Mouse (Mus musculus) liver, adult 2 months (tissue): ENCODE results near the gene Ltv1.

ENCODE experiments used
- CTCF ChIP-seq: fragments of 200-500 bp; IDR thresholded peaks from 2 replicates; pipeline ENCODE4 v1.5.1; 2011; ENCODE audit warnings: low read depth, low read length, control low read depth
- POLR2A ChIP-seq: fragments of 200-500 bp; IDR thresholded peaks from 2 replicates; pipeline ENCODE4 v1.6.1; 2011; ENCODE audit warnings: low read length, control low read depth; ENCODE audit not compliant: insufficient read depth; ENCODE audit errors: extremely low read depth

DNA sequence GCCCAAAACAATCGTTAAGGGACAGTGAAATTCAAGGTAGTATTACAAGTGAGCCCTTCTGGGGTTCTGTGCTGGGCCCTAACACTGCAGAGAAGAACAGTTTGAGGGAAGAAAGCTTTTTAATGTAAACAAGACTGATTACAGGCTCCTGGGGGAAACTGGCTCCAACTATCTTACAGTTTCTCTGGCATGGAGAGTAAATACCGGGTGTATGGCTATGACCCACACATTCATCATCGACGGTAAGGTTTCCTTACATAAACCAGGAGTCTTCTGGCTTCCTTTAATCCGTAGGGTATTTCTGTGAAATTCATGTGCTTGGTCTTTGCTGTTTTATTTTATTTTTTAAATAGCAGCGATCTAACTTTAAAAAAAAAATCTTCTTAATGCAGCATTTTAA, 19.9 kb upstream of the Ltv1 start:
- TF ChIP-seq CTCF, result no peak
- no peak for TF ChIP-seq POLR2A
